Mouse (Mus musculus): ENCODE measurements around the gene Psmb8.

DNA sequence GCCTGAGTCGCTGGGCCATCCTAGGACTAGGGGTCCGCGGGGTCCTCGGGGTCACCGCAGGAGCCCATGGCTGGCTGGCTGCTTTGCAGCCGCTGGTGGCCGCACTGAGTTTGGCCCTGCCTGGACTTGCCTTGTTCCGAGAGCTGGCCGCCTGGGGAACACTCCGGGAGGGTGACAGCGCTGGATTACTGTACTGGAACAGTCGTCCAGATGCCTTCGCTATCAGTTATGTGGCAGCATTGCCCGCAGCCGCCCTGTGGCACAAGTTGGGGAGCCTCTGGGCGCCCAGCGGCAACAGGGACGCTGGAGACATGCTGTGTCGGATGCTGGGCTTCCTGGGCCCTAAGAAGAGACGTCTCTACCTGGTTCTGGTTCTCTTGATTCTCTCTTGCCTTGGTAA, 9.5 kb upstream of the Psmb8 start:
- TF ChIP-seq CTCF (conservative IDR thresholded peaks at IDR 0.05; ENCODE audit: low read length) (no peak), NANOG (IDR thresholded peaks at IDR 0.05; ENCODE audit: borderline replicate concordance, low read length) (no peak), POU5F1 (IDR thresholded peaks at IDR 0.05; ENCODE audit: borderline replicate concordance, low read length) (no peak)
